13 mouse cellular contexts compared by ENCODE assay signal in the genomic region with DNA sequence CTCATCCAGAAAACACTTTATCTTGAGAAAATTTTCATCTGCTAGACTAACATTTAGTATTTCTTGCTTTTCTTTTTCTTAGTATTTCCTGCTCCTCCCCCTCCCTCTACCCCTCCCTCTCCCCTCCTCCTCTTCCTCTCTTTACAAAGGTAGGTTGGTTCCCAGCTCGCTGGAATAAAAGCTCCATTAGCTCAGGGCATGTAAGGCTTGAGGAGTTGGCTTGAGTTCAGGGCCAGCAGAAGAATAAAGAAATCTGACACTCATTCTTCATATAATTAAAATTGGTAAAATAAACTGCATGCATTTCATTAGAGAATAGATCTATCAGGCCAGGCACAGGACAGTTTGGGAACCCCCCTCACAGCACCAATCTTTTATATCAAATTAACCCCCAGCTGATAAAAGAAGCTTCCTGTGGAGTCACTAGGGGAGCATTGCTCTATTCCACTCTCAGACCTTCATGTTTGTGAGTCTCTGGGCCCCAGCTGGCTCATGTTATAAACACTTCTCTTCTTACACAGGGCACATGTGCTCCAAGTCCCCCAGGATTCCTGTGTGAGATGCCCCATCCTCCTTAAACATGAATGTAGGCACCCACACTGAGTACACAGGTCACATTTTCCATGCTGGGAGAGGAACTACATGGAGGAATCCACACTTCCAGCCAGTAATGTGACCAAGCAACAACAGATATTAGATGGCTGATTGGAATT. TPM values are rescaled to one million over a fixed set of nuclear protein-coding genes. Genes with fewer than 3 reads are reported as not detected.
DNase-seq lines count a peak whose midpoint lies in the region; ATAC-seq lines count a peak whose summit lies in the region.
"Had no signal": no experiment of that assay in that cellular context is flagged by ENCODE, and none has a peak within 500 bp of the region (broad histone marks: within the 10 kb centered on the region; RNA-seq: fewer than 3 reads in every experiment).

No protein-coding gene starts in this region.

- H3K4me2 ChIP-seq in hindbrain, embryonic 13.5 days: no peak overlapping the region
- no peak overlapping the region for H3K4me2 ChIP-seq in hindbrain, embryonic 11.5 days (replicated peaks; ENCODE audit: low read depth, low read length)
- no peak overlapping the region for H3K4me2 ChIP-seq in midbrain, embryonic 13.5 days (replicated peaks)
- no peak overlapping the region for H3K4me2 ChIP-seq in neural tube, embryonic 13.5 days

- no peaks in the 10 kb centered on the region for H3K27me3 ChIP-seq in hindbrain, embryonic 13.5 days
- H3K27me3 ChIP-seq in hindbrain, embryonic 11.5 days (ENCODE audit: control insufficient read depth, insufficient read depth, low read length): no peaks in the 10 kb centered on the region
- no peaks in the 10 kb centered on the region for H3K27me3 ChIP-seq in midbrain, embryonic 13.5 days
- no peaks in the 10 kb centered on the region for H3K27me3 ChIP-seq in midbrain, embryonic 10.5 days (ENCODE audit: low read depth, poor library complexity, severe bottlenecking)
- no peaks in the 10 kb centered on the region for H3K27me3 ChIP-seq in neural tube, embryonic 13.5 days

- peak; percentile 24 to 48 for DNase-seq in cerebellum, postnatal 14 days
- no peak for DNase-seq in cerebellum, adult 9-10 months
- no peak for DNase-seq in hindbrain, embryonic 11.5 days (ENCODE audit: low spot score)
- DNase-seq in midbrain, embryonic 10.5 days (ENCODE audit: low spot score): no peak
- DNase-seq in layer of hippocampus, adult 9-11 months: no peak
- DNase-seq: liver; right cerebral cortex, postnatal 25 days had no signal

- WGBS in hindbrain, embryonic 13.5 days: 16% methylated on average over 1 of the region's 1 CpGs
- WGBS in hindbrain, embryonic 11.5 days: 25% methylated on average over 1 of the region's 1 CpGs
- 12% methylated on average over 1 of the region's 1 CpGs for WGBS in midbrain, embryonic 13.5 days
- 33% methylated on average over 1 of the region's 1 CpGs for WGBS in midbrain, embryonic 10.5 days
- WGBS in neural tube, embryonic 13.5 days: 21% methylated on average over 1 of the region's 1 CpGs

- peaks cover 26% of the 10 kb centered on the region for H3K4me1 ChIP-seq in hindbrain, embryonic 13.5 days (replicated peaks)
- no peaks in the 10 kb centered on the region for H3K4me1 ChIP-seq in hindbrain, embryonic 11.5 days (replicated peaks; ENCODE audit: control insufficient read depth, insufficient read depth, low read length)
- peaks cover 15% of the 10 kb centered on the region for H3K4me1 ChIP-seq in midbrain, embryonic 13.5 days (replicated peaks)
- H3K4me1 ChIP-seq in midbrain, embryonic 10.5 days: peaks cover 3% of the 10 kb centered on the region; the same call in 1 of the 2 replicates
- peaks cover 34% of the 10 kb centered on the region for H3K4me1 ChIP-seq in neural tube, embryonic 13.5 days (replicated peaks)

- H3K9me3 ChIP-seq in hindbrain, embryonic 13.5 days: no peaks in the 10 kb centered on the region
- no peaks in the 10 kb centered on the region for H3K9me3 ChIP-seq in hindbrain, embryonic 11.5 days (ENCODE audit: control insufficient read depth, low read length)
- no peaks in the 10 kb centered on the region for H3K9me3 ChIP-seq in midbrain, embryonic 13.5 days
- H3K9me3 ChIP-seq in midbrain, embryonic 10.5 days (replicated peaks): no peaks in the 10 kb centered on the region
- no peaks in the 10 kb centered on the region for H3K9me3 ChIP-seq in neural tube, embryonic 13.5 days

- no peak overlapping the region for H3K9ac ChIP-seq in hindbrain, embryonic 13.5 days
- H3K9ac ChIP-seq in hindbrain, embryonic 11.5 days (ENCODE audit: low read depth, low read length): no peak overlapping the region
- no peak overlapping the region for H3K9ac ChIP-seq in midbrain, embryonic 13.5 days (replicated peaks)
- H3K9ac ChIP-seq in neural tube, embryonic 13.5 days: no peak overlapping the region

- peak; percentile 49; the same call in 1 of the 2 replicates for ATAC-seq in hindbrain, embryonic 13.5 days (ENCODE audit: low FRiP score)
- ATAC-seq in hindbrain, embryonic 11.5 days (ENCODE audit: low FRiP score): no peak
- peak; percentile 50; the same call in 1 of the 2 replicates for ATAC-seq in midbrain, embryonic 13.5 days
- peak; percentile 56 for ATAC-seq in neural tube, embryonic 13.5 days (ENCODE audit: low read depth)
- ATAC-seq: intestine, postnatal 0 days had no signal

- H3K4me3 ChIP-seq in hindbrain, embryonic 13.5 days: no peak overlapping the region
- H3K4me3 ChIP-seq in hindbrain, embryonic 11.5 days (ENCODE audit: low read depth, low read length): no peak overlapping the region
- H3K4me3 ChIP-seq in midbrain, embryonic 13.5 days (replicated peaks): no peak overlapping the region
- no peak overlapping the region for H3K4me3 ChIP-seq in midbrain, embryonic 10.5 days
- no peak overlapping the region for H3K4me3 ChIP-seq in neural tube, embryonic 13.5 days
- H3K4me3 ChIP-seq: heart, adult 2 months had no signal

- no peaks in the 10 kb centered on the region for H3K36me3 ChIP-seq in hindbrain, embryonic 13.5 days
- H3K36me3 ChIP-seq in hindbrain, embryonic 11.5 days (ENCODE audit: control insufficient read depth, insufficient read depth, low read length): no peaks in the 10 kb centered on the region
- no peaks in the 10 kb centered on the region for H3K36me3 ChIP-seq in midbrain, embryonic 13.5 days
- no peaks in the 10 kb centered on the region for H3K36me3 ChIP-seq in midbrain, embryonic 10.5 days
- H3K36me3 ChIP-seq in neural tube, embryonic 13.5 days: no peaks in the 10 kb centered on the region

- H3K27ac ChIP-seq in hindbrain, embryonic 13.5 days: peak overlapping the region; percentile 44; the same call in 1 of the 2 replicates
- H3K27ac ChIP-seq in hindbrain, embryonic 11.5 days (ENCODE audit: low read depth, low read length): no peak overlapping the region
- no peak overlapping the region for H3K27ac ChIP-seq in midbrain, embryonic 13.5 days
- no peak overlapping the region for H3K27ac ChIP-seq in midbrain, embryonic 10.5 days (replicated peaks)
- 0 out of 2 replicates have a peak overlapping the region, but pooled peaks have one; percentile 38 for H3K27ac ChIP-seq in neural tube, embryonic 13.5 days (replicated peaks)
- H3K27ac ChIP-seq: heart, adult 2 months; macrophage had no signal

RNA-seq across cellular contexts. Expression of a gene that starts 29.9 kb away (rescaled TPM):
- 36.1 and 36.5 TPM in 2 replicates for polyA plus RNA-seq in hindbrain, embryonic 13.5 days (2015; fragmentation: Nextera tagmentation; extraction: Ambion mirVana)
- polyA plus RNA-seq in hindbrain, embryonic 11.5 days (2014; fragmentation: Nextera tagmentation; extraction: Ambion mirVana): 23.2 and 25.4 TPM in 2 replicates
- 20.4 and 23.3 TPM in 2 replicates for polyA plus RNA-seq in midbrain, embryonic 13.5 days (2015; fragmentation: Nextera tagmentation; extraction: Ambion mirVana)
- polyA plus RNA-seq in midbrain, embryonic 10.5 days (2016; fragmentation: Nextera tagmentation; extraction: Ambion mirVana): 9.2 and 11.2 TPM in 2 replicates
- polyA plus RNA-seq in neural tube, embryonic 13.5 days (2015; fragmentation: Nextera tagmentation; extraction: Ambion mirVana): 42.6 and 50.5 TPM in 2 replicates

Comparison
In these comparisons a context has a peak if more than half of its experiments do, and no peak if none do; other contexts are left out.
1. DNase-seq: peak in cerebellum, postnatal 14 days (2 of 2); none in cerebellum, adult 9-10 months (single experiment), hindbrain, embryonic 11.5 days (single experiment), midbrain, embryonic 10.5 days (single experiment) and layer of hippocampus, adult 9-11 months (single experiment).
2. H3K27ac ChIP-seq: peak in hindbrain, embryonic 13.5 days (single experiment) and neural tube, embryonic 13.5 days (single experiment); none in hindbrain, embryonic 11.5 days (single experiment), midbrain, embryonic 13.5 days (single experiment) and midbrain, embryonic 10.5 days (single experiment).